Mouse (Mus musculus): ENCODE data around the gene Elp4. TPM values are rescaled to one million over a fixed set of nuclear protein-coding genes. Genes with fewer than 3 reads are reported as not detected.

Elp4 gene
- polyA plus RNA-seq, 1 experiment from 2014 or later = 34.3 TPM

- no peak for ATAC-seq (ENCODE audit: insufficient number of reproducible peaks, low FRiP score, low TSS enrichment, low read depth)
- 92% methylated on average over 1 of the region's 1 CpGs for WGBS
- Histone ChIP-seq H3K27me3 (no peaks in the 10 kb centered on the region), H3K27ac (replicated peaks) (no peak overlapping the region), H3K9ac (no peak overlapping the region), H3K9me3 (replicated peaks) (no peaks in the 10 kb centered on the region), H3K4me3 (replicated peaks) (no peak overlapping the region), H3K4me1 (no peaks in the 10 kb centered on the region), H3K4me2 (replicated peaks) (no peak overlapping the region), H3K36me3 (peaks cover 9% of the 10 kb centered on the region)
Observed at GRCm38 (mm10) chr2:105873403-105873802, 31.0 kb downstream of the Elp4 start.

- Histone ChIP-seq H3K4me1 (no peaks in the 10 kb centered on the region), H3K4me3 (replicated peaks) (no peak overlapping the region), H3K9ac (no peak overlapping the region), H3K27me3 (no peaks in the 10 kb centered on the region), H3K9me3 (replicated peaks) (no peaks in the 10 kb centered on the region), H3K4me2 (replicated peaks) (no peak overlapping the region), H3K36me3 (no peaks in the 10 kb centered on the region), H3K27ac (replicated peaks) (no peak overlapping the region)
- ATAC-seq (ENCODE audit: insufficient number of reproducible peaks, low FRiP score, low TSS enrichment, low read depth) = no peak
- 40% methylated on average over 2 of the region's 2 CpGs for WGBS
Observed at GRCm38 (mm10) chr2:105854740-105855139, 49.6 kb downstream of the Elp4 start.

- no peak overlapping the region for H3K9ac ChIP-seq
- H3K36me3 ChIP-seq = no peaks in the 10 kb centered on the region
- H3K9me3 ChIP-seq (replicated peaks) = no peaks in the 10 kb centered on the region
- no peak overlapping the region for H3K4me3 ChIP-seq (replicated peaks)
- no peak overlapping the region for H3K4me2 ChIP-seq (replicated peaks)
- no peak overlapping the region for H3K27ac ChIP-seq (replicated peaks)
- H3K27me3 ChIP-seq = no peaks in the 10 kb centered on the region
- H3K4me1 ChIP-seq = no peaks in the 10 kb centered on the region
- ATAC-seq (ENCODE audit: insufficient number of reproducible peaks, low FRiP score, low TSS enrichment, low read depth) = no peak
- WGBS = 93% methylated on average over 2 of the region's 2 CpGs
Observed at GRCm38 (mm10) chr2:105852971-105853370, 51.4 kb downstream of the Elp4 start.

GRCm38 (mm10) chr2:105851714-105852293 is 52.6 kb downstream of the Elp4 start:
- H3K4me2 ChIP-seq (replicated peaks) = no peak overlapping the region
- ATAC-seq (ENCODE audit: insufficient number of reproducible peaks, low FRiP score, low TSS enrichment, low read depth) = no peak
- H3K4me3 ChIP-seq (replicated peaks) = no peak overlapping the region
- H3K36me3 ChIP-seq = no peaks in the 10 kb centered on the region
- no peaks in the 10 kb centered on the region for H3K9me3 ChIP-seq (replicated peaks)
- no peaks in the 10 kb centered on the region for H3K4me1 ChIP-seq
- no peak overlapping the region for H3K9ac ChIP-seq
- H3K27me3 ChIP-seq = no peaks in the 10 kb centered on the region
- H3K27ac ChIP-seq (replicated peaks) = no peak overlapping the region

DNA sequence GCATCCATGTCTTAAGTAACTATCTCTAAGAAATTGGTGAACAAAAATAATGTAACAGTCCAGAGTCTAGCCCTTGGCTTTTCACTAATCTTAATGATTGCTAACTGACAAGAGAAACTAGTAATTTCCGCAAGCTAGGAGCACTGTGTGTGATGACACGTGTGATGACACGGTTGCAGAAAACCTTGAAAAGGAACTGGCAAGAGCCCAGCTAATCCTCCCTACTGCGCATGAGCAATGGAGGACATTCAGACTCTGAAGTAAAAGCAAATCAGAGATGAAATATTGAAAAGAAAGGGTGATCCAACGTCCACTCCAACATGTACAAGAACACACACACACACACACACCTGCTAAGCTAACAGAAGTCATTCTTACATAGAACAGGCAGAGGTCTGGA is 61.2 kb downstream of the Elp4 start:
- no peaks in the 10 kb centered on the region for H3K4me1 ChIP-seq
- H3K9me3 ChIP-seq (replicated peaks) = no peaks in the 10 kb centered on the region
- WGBS = 92% methylated on average over 5 of the region's 5 CpGs
- no peak for ATAC-seq (ENCODE audit: insufficient number of reproducible peaks, low FRiP score, low TSS enrichment, low read depth)
- H3K27ac ChIP-seq (replicated peaks) = no peak overlapping the region
- no peak overlapping the region for H3K4me3 ChIP-seq (replicated peaks)
- H3K4me2 ChIP-seq (replicated peaks) = no peak overlapping the region
- H3K36me3 ChIP-seq = no peaks in the 10 kb centered on the region
- H3K27me3 ChIP-seq = no peaks in the 10 kb centered on the region
- H3K9ac ChIP-seq = no peak overlapping the region

GRCm38 (mm10) chr2:105817965-105818364 is 86.4 kb downstream of the Elp4 start:
- H3K9ac ChIP-seq = no peak overlapping the region
- 87% methylated on average over 1 of the region's 1 CpGs for WGBS
- no peak overlapping the region for H3K4me3 ChIP-seq (replicated peaks)
- no peaks in the 10 kb centered on the region for H3K36me3 ChIP-seq
- no peaks in the 10 kb centered on the region for H3K4me1 ChIP-seq
- ATAC-seq (ENCODE audit: insufficient number of reproducible peaks, low FRiP score, low TSS enrichment, low read depth) = no peak
- no peak overlapping the region for H3K4me2 ChIP-seq (replicated peaks)
- H3K27ac ChIP-seq (replicated peaks) = no peak overlapping the region
- no peaks in the 10 kb centered on the region for H3K27me3 ChIP-seq
- no peaks in the 10 kb centered on the region for H3K9me3 ChIP-seq (replicated peaks)

- Histone ChIP-seq H3K4me1 (no peaks in the 10 kb centered on the region), H3K36me3 (no peaks in the 10 kb centered on the region), H3K27me3 (no peaks in the 10 kb centered on the region), H3K4me3 (replicated peaks) (no peak overlapping the region), H3K9ac (no peak overlapping the region), H3K9me3 (replicated peaks) (no peaks in the 10 kb centered on the region), H3K4me2 (replicated peaks) (no peak overlapping the region), H3K27ac (replicated peaks) (no peak overlapping the region)
- 77% methylated on average over 3 of the region's 3 CpGs for WGBS
- ATAC-seq (ENCODE audit: insufficient number of reproducible peaks, low FRiP score, low TSS enrichment, low read depth) = no peak
Observed at GRCm38 (mm10) chr2:105815170-105815569, 89.2 kb downstream of the Elp4 start.

GRCm38 (mm10) chr2:105813041-105813440 is 91.3 kb downstream of the Elp4 start:
- no peak overlapping the region for H3K27ac ChIP-seq (replicated peaks)
- H3K36me3 ChIP-seq = no peaks in the 10 kb centered on the region
- no peak overlapping the region for H3K4me3 ChIP-seq (replicated peaks)
- 54% methylated on average over 3 of the region's 3 CpGs for WGBS
- H3K9me3 ChIP-seq (replicated peaks) = no peaks in the 10 kb centered on the region
- no peak overlapping the region for H3K4me2 ChIP-seq (replicated peaks)
- no peak overlapping the region for H3K9ac ChIP-seq
- ATAC-seq (ENCODE audit: insufficient number of reproducible peaks, low FRiP score, low TSS enrichment, low read depth) = no peak
- no peaks in the 10 kb centered on the region for H3K27me3 ChIP-seq
- H3K4me1 ChIP-seq = no peaks in the 10 kb centered on the region

- no peak overlapping the region for H3K27ac ChIP-seq (replicated peaks)
- H3K4me1 ChIP-seq = no peaks in the 10 kb centered on the region
- no peaks in the 10 kb centered on the region for H3K27me3 ChIP-seq
- H3K4me2 ChIP-seq (replicated peaks) = no peak overlapping the region
- no peak overlapping the region for H3K9ac ChIP-seq
- no peaks in the 10 kb centered on the region for H3K9me3 ChIP-seq (replicated peaks)
- 82% methylated on average over 2 of the region's 2 CpGs for WGBS
- no peaks in the 10 kb centered on the region for H3K36me3 ChIP-seq
- no peak overlapping the region for H3K4me3 ChIP-seq (replicated peaks)
- ATAC-seq (ENCODE audit: insufficient number of reproducible peaks, low FRiP score, low TSS enrichment, low read depth) = no peak
Observed at GRCm38 (mm10) chr2:105810286-105810685, 94.1 kb downstream of the Elp4 start.

- H3K9ac ChIP-seq = no peak overlapping the region
- H3K36me3 ChIP-seq = no peaks in the 10 kb centered on the region
- no peaks in the 10 kb centered on the region for H3K9me3 ChIP-seq (replicated peaks)
- H3K4me1 ChIP-seq = no peaks in the 10 kb centered on the region
- no peaks in the 10 kb centered on the region for H3K27me3 ChIP-seq
- WGBS = 88% methylated on average over 2 of the region's 2 CpGs
- ATAC-seq (ENCODE audit: insufficient number of reproducible peaks, low FRiP score, low TSS enrichment, low read depth) = no peak
- no peak overlapping the region for H3K27ac ChIP-seq (replicated peaks)
- no peak overlapping the region for H3K4me2 ChIP-seq (replicated peaks)
- H3K4me3 ChIP-seq (replicated peaks) = no peak overlapping the region
Observed at GRCm38 (mm10) chr2:105806571-105806970, 97.8 kb downstream of the Elp4 start.

GRCm38 (mm10) chr2:105806047-105806446 is 98.3 kb downstream of the Elp4 start:
- Histone ChIP-seq H3K9ac (no peak overlapping the region), H3K9me3 (replicated peaks) (no peaks in the 10 kb centered on the region), H3K27me3 (no peaks in the 10 kb centered on the region), H3K27ac (replicated peaks) (no peak overlapping the region), H3K4me3 (replicated peaks) (no peak overlapping the region), H3K4me2 (replicated peaks) (no peak overlapping the region), H3K4me1 (no peaks in the 10 kb centered on the region), H3K36me3 (no peaks in the 10 kb centered on the region)
- ATAC-seq (ENCODE audit: insufficient number of reproducible peaks, low FRiP score, low TSS enrichment, low read depth) = no peak
- WGBS = 92% methylated on average over 4 of the region's 4 CpGs

DNA sequence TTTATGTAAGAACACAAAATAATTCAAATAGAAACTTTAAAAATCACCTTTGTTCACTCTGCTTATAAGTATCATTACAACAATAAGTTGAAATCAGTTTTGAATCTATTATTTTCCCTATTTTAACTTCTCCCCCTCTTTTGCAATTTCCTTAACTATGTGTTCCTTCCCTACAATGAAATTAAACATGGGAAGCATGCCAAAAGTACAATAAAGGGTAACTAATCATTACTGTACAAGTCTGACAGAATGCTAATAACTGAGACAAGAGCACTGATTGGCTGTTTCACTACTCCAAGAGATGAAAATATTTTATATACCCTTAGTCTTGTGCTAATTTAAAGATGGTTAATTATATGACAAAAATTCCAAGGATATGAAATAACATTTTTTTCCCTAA is 99.2 kb downstream of the Elp4 start:
- no peaks in the 10 kb centered on the region for H3K9me3 ChIP-seq (replicated peaks)
- H3K27ac ChIP-seq (replicated peaks) = no peak overlapping the region
- H3K36me3 ChIP-seq = no peaks in the 10 kb centered on the region
- H3K4me2 ChIP-seq (replicated peaks) = no peak overlapping the region
- H3K27me3 ChIP-seq = no peaks in the 10 kb centered on the region
- no peak for ATAC-seq (ENCODE audit: insufficient number of reproducible peaks, low FRiP score, low TSS enrichment, low read depth)
- H3K4me1 ChIP-seq = no peaks in the 10 kb centered on the region
- H3K4me3 ChIP-seq (replicated peaks) = no peak overlapping the region
- no peak overlapping the region for H3K9ac ChIP-seq

Data from embryonic facial prominence, embryonic 15.5 days (tissue).